Mouse (Mus musculus) G1E (cell line): ENCODE data around the gene Arglu1. TPM values are rescaled to one million over a fixed set of nuclear protein-coding genes. Genes with fewer than 3 reads are reported as not detected.

Experiments
- ATAC-seq: 2 replicates; pipeline ENCODE4 v1.8.0; 2016; ENCODE audit warnings: mild to moderate bottlenecking; ENCODE audit not compliant: insufficient number of reproducible peaks, poor library complexity, low FRiP score, severe bottlenecking; ENCODE audit errors: extremely low read depth
- DNase-seq: peaks from one replicate; pipeline ENCODE4 v3.0.0; 2012; ENCODE audit warnings: low spot score
- H3K27me3 ChIP-seq: 2 replicates; pipeline ENCODE4 v1.6.1; 2012; ENCODE audit warnings: mild to moderate bottlenecking, low read length, inconsistent platforms; ENCODE audit not compliant: insufficient read depth
- H3K36me3 ChIP-seq: replicated peaks from 2 replicates; pipeline ENCODE3; 2012; ENCODE audit warnings: mild to moderate bottlenecking, inconsistent platforms
- H3K4me1 ChIP-seq: 2 replicates; pipeline ENCODE4 v1.6.1; 2012; ENCODE audit warnings: low read depth, low read length, inconsistent platforms, mixed read lengths; ENCODE audit not compliant: insufficient read depth
- H3K4me3 ChIP-seq: 2 replicates; pipeline ENCODE4 v1.5.1; 2012; ENCODE audit warnings: low read depth, mild to moderate bottlenecking, inconsistent platforms, low read length, moderate library complexity, mixed read lengths
- H3K9me3 ChIP-seq: replicated peaks from 2 replicates; pipeline ENCODE4 v1.6.1; 2012; ENCODE audit warnings: inconsistent platforms
- CTCF ChIP-seq: IDR thresholded peaks from 2 replicates; pipeline ENCODE4 v1.5.1; 2012; ENCODE audit warnings: low read depth, low read length, inconsistent platforms, mixed read lengths
- GATA1 ChIP-seq: IDR thresholded peaks from 2 replicates; pipeline ENCODE4 v1.6.1; 2012; ENCODE audit warnings: borderline replicate concordance, low read length, inconsistent platforms, mixed read lengths
- GATA2 ChIP-seq: IDR thresholded peaks from 2 replicates; pipeline ENCODE4 v1.6.1; 2012; ENCODE audit warnings: low read depth, low read length, inconsistent platforms, borderline replicate concordance
- POLR2AphosphoS5 ChIP-seq: IDR thresholded peaks from 2 replicates; pipeline ENCODE4 v1.6.1; 2012; ENCODE audit warnings: low read depth, low read length, inconsistent platforms; ENCODE audit not compliant: insufficient replicate concordance
- TAL1 ChIP-seq: conservative IDR thresholded peaks from 2 replicates; pipeline ENCODE4 v1.6.1; 2012; ENCODE audit warnings: low read depth, low read length, inconsistent platforms, mixed read lengths
- polyA plus RNA-seq: library from polyadenylated mRNA; stranded (reverse); fragments of >175 nt; gene quantifications from 2 replicates; pipeline ENCODE4 v1.2.3, GENCODE M21; 2012
- total RNA-seq, 2 experiments: library from RNA; stranded (forward) in 1 of 2; stranded (reverse) in 1 of 2; fragments of 200-1000 nt in 1 of 2; fragments of >200 nt in 1 of 2; fragmentation: Nextera tagmentation in 1 of 2; gene quantifications; 2 replicates each; pipeline ENCODE4 v1.2.3; 2014 to 2017

Arglu1 gene
- total and polyA plus RNA-seq, 3 experiments, result 102 to 138 (median 128) TPM

- ATAC-seq, result no peak
- no peaks in the 10 kb centered on the region for H3K9me3 ChIP-seq
- DNase-seq, result no peak
- peaks cover 4% of the 10 kb centered on the region; the same call in 1 of the 2 replicates for H3K4me1 ChIP-seq
- H3K36me3 ChIP-seq, result no peaks in the 10 kb centered on the region
- no peak overlapping the region for H3K4me3 ChIP-seq
- TF ChIP-seq GATA2, result no peak
- TF ChIP-seq TAL1, result no peak
- no peak for TF ChIP-seq CTCF
- no peak for TF ChIP-seq POLR2AphosphoS5
- no peak for TF ChIP-seq GATA1
- peaks cover 26% of the 10 kb centered on the region for H3K27me3 ChIP-seq
Measured at GRCm38 (mm10) chr8:8648686-8649085, 41.6 kb downstream of the Arglu1 start.

- DNase-seq (no peak), ATAC-seq (no peak)
- TF ChIP-seq GATA2 (no peak), TAL1 (no peak), CTCF (no peak), GATA1 (no peak), POLR2AphosphoS5 (no peak)
Measured at GRCm38 (mm10) chr8:8647824-8648223, 42.5 kb downstream of the Arglu1 start.

DNA sequence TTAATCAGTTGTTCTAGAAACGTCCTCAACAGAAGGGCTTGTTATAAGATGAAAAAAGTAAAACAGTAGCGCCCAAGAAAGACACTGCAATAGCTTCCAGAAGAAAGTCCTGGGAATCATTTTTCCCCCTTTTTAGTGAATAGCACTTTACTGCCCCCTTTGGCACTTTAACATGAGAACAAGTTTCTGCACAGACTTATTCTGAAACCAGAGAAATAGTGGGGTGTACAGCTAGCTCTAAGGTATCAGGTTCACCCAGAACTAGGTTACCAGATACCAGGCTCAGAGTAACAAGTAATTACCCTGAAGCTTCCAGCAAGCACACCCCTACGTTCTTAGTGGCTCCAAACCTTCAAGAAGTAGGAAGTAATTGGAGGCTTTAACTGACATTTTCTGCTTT lies 43.0 kb downstream of the Arglu1 start:
- DNase-seq, result no peak
- H3K36me3 ChIP-seq, result no peaks in the 10 kb centered on the region
- H3K27me3 ChIP-seq, result peaks cover 22% of the 10 kb centered on the region
- H3K4me3 ChIP-seq, result no peak overlapping the region
- no peak for ATAC-seq
- no peaks in the 10 kb centered on the region for H3K9me3 ChIP-seq
- no peak for TF ChIP-seq GATA1
- no peak for TF ChIP-seq CTCF
- no peak for TF ChIP-seq TAL1
- no peak for TF ChIP-seq GATA2
- TF ChIP-seq POLR2AphosphoS5, result no peak
- H3K4me1 ChIP-seq, result peaks cover 4% of the 10 kb centered on the region; the same call in 1 of the 2 replicates

More at GRCm38 (mm10) chr8:8647824-8648223, 42.5 kb downstream of the Arglu1 start:
- H3K4me3 ChIP-seq, result no peak overlapping the region
- H3K27me3 ChIP-seq, result peaks cover 25% of the 10 kb centered on the region
- H3K36me3 ChIP-seq, result no peaks in the 10 kb centered on the region
- peaks cover 4% of the 10 kb centered on the region; the same call in 1 of the 2 replicates for H3K4me1 ChIP-seq
- no peaks in the 10 kb centered on the region for H3K9me3 ChIP-seq

DNA sequence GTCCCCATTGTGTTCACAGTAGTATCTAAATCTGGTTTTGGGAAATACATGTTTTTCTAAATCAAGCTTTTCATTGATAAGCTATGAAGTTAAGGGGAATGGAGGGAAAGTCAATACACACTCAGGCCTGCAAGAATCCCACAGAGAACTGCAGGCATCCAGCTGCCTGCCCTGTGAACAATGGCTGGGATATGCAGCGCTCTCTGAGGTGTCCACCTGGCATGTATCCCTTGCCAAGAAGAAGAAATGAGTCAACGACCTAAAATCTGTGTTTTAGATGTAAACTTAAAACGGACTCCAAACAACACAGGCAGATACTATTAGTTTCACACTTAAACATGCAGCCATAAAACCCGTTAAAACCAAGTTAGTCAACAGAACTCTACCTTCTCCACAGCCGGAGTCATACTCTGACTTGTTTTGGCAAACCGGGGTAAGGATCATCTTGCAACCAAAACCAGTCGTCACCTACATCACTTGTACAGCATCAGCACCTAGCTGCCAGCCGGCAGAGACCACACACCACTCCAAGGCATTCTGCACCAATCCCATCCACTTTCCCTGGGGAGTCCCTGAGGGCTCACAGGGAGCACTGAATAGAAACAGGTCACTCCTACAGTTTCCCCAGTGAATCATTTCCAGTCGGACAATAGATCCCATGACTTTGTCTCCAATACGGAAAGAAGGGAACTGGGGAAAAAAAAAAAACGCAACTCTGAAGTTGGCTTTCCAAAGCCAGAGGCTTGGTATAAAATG lies 46.0 kb downstream of the Arglu1 start:
- ATAC-seq (no peak), DNase-seq (no peak)
- TF ChIP-seq POLR2AphosphoS5 (no peak), GATA2 (no peak), GATA1 (no peak), TAL1 (no peak), CTCF (no peak)
- no peaks in the 10 kb centered on the region for H3K36me3 ChIP-seq
- H3K4me3 ChIP-seq, result no peak overlapping the region
- no peaks in the 10 kb centered on the region for H3K9me3 ChIP-seq
- H3K27me3 ChIP-seq, result peaks cover 17% of the 10 kb centered on the region
- H3K4me1 ChIP-seq, result no peaks in the 10 kb centered on the region

DNA sequence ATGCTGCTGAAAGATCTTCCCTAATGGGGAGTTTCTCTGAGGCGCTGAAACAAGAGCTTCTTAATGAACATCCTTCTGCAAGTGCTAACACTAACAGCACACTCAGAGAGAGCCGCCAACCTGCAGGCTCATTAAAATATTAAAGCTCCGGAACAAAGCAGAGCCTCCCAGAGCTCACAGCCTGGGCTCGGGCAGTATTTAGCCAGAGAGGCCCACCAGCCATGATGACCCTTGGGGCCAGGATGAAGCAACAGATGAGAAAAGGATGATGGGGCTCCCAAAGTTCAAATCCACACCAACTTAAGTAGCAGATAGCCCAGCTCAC lies 50.1 kb downstream of the Arglu1 start:
- DNase-seq (no peak), ATAC-seq (no peak)
- H3K27me3 ChIP-seq, result peaks cover 12% of the 10 kb centered on the region
- H3K9me3 ChIP-seq, result no peaks in the 10 kb centered on the region
- no peaks in the 10 kb centered on the region for H3K36me3 ChIP-seq
- TF ChIP-seq GATA1, result no peak
- no peak for TF ChIP-seq TAL1
- TF ChIP-seq GATA2, result no peak
- no peak for TF ChIP-seq CTCF
- TF ChIP-seq POLR2AphosphoS5, result no peak
- no peak overlapping the region for H3K4me3 ChIP-seq
- H3K4me1 ChIP-seq, result no peaks in the 10 kb centered on the region

DNA sequence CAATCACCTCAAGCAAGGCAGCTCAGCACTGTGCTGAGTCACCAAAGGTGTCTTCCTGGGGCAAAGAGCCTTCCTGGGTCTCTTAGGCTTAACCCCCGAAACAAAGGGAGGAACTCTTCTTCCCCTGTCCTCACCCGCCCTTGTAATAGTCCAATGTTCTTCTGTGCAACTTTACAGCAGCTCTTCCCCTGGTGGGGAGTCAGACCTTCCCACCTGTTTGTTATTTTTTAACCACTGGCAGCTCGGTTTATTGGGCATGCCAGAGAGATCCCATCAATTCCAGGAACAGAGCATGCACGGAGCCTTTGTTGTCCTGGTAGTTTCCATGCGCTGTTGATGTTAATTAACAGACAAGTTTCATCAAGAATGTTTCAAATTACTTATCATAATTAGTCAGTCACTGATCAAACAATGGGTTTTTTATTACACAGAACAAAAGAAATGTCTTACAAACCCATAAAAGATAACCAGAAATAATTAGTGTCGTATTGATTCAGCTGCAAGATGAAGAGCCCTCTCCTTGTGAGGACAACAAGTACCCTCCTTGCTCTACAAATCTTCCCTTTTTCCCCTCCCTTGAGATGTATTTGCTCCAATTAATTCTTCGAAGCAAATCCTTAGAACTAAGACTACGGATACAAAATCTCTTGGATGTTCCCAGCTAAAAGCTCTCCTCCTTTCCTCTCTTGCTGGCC lies 50.6 kb downstream of the Arglu1 start:
- DNase-seq (no peak), ATAC-seq (no peak)

More for the DNA sequence above, 50.6 kb downstream of the Arglu1 start:
- H3K4me3 ChIP-seq, result no peak overlapping the region
- no peaks in the 10 kb centered on the region for H3K36me3 ChIP-seq
- TF ChIP-seq GATA1 (no peak), GATA2 (no peak), TAL1 (no peak), CTCF (no peak)
- no peaks in the 10 kb centered on the region for H3K4me1 ChIP-seq
- no peaks in the 10 kb centered on the region for H3K9me3 ChIP-seq
- H3K27me3 ChIP-seq, result peaks cover 12% of the 10 kb centered on the region
